Mouse (Mus musculus): Measurements from ENCODE around the gene Mttp.

Mttp gene

GRCm38 (mm10) chr3:138134528-138134927, 10.2 kb downstream of the Mttp start:
- DNase-seq (ENCODE audit: low spot score in 2 of 2), result no peak

GRCm38 (mm10) chr3:138133916-138134315, 10.9 kb downstream of the Mttp start:
- no peak for DNase-seq (ENCODE audit: low spot score in 2 of 2)

GRCm38 (mm10) chr3:138133463-138133862, 11.3 kb downstream of the Mttp start:
- no peak for DNase-seq (ENCODE audit: low spot score in 2 of 2)

DNA sequence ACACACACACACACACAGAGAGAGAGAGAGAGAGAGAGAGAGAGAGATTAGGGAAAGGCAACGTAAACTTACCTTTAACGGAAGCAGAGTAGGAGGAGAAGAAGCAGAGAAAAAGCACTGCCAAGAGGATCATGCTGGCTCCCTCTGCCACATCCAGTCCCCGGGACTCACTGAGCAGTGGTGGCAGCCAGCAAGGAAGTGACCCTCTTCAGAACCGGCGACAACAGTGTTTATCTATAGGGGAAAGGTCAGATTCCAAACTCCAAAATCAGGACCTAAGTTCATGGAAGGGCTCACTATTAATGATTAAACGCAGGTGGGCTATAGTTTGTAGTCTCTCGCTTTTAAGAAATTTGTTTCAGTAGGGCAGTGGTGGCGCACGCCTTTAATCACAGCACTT, 13.6 kb downstream of the Mttp start:
- DNase-seq (ENCODE audit: low spot score in 2 of 2), result no peak

DNA sequence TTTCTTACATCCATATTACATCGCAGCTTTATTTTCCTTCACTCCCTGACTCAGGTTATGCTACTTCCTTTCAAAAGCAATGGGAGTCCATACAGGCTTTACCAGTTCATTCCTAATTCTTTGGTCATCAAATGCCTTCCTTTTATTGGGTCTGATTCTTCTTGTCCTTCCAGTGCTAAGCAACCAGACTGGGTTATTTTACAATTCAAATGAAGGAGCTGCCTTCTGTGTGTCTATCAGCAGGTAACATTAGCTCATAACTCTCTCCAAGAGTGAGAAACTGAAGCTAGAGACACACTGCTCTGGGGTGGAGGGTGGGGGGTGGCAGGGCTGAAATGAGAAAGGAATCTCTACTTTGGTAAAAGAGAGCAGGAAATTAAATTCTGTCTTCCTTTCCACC, 14.1 kb downstream of the Mttp start:
- DNase-seq (ENCODE audit: low spot score in 2 of 2), result no peak

GRCm38 (mm10) chr3:138129110-138129509, 15.7 kb downstream of the Mttp start:
- no peak for DNase-seq (ENCODE audit: low spot score in 2 of 2)

DNA sequence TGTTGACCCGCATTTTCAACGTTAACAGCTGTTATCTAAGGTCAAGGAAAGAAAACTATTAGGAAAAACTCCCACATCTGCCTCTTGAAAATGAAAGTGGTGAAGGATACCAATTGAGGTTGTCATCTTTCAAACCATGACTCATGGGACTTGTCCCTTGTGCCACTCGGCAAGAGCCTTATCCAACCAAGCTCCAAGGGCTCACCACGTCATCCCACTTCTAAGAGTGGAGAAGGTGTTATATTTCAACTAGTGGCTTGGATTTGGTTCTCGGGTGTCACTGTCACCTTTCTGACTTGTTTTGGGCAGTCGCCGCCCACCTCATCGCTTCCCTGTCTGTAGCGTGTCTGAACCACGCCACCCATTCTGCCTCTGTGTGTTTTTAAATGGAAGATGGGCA, 20.9 kb downstream of the Mttp start:
- no peak for DNase-seq (ENCODE audit: low spot score in 2 of 2)

DNA sequence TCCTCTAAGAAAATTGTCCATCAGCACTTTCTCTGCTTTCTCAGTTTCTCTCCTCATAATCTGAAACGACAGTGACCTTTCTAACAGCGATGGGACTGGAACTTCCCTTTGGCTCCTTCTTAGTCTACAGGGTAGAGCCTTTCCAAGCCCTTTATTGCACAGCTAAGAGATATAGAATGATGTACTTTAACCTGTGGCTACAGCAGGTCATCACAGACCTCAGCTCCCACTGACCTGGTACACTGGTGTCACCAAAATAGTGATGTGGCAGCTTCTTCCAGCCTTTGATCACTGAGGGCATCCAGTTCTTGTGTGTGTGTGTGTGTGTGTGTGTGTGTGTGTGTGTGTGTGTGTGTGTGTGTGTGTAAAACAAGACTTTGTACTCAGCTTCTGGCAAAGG, 23.3 kb downstream of the Mttp start:
- DNase-seq (ENCODE audit: low spot score in 2 of 2), result no peak

DNA sequence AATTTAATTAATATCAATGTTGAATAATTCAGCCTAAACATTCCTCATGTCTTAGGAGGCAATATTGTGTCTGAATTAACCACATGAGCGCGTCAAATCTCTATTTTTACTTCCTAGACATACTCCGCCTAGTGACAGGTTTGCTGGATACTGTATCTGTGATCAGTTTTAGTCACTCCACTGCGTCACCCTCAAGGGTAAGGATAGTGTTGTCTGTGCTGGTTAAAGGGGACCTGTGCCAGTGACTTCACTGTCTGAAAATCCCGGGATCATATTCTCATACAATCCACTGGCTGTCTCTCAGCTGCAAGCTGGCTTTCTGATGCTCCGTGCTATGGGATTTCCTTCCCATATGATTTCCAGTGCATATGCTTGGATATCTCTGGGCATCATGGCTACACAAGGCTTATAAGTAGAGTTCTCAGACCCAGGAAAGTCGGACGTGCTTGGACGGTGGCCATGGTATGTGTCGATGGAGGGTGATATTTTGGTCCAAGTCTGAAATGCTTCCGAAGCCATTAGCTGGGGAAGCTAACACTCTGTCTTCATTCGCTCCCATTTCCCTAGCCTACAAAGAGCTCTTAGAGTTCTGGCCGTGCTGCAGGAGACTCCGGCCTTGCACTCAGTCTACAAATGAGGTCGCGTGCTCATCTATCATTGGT, 25.2 kb downstream of the Mttp start:
- no peak for DNase-seq (ENCODE audit: low spot score in 2 of 2)

DNA sequence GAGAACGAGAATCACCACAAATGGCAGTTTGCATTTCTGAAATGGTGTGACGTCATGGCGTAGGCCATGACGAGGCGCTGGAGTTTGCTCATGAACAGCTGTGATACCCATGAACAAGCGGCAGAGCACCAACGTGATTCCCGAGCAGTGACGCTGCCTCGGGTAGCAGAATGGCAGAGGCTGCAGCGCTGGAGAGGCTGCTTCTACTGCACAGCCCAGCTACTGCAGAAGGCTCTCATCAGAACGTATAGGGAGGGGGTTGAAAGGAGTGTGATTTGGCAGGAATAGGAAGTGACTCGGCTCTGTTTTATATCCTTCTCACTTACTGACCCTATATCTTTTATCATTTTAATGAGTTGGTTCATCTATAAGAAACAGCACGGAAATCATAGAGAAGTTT, 25.9 kb downstream of the Mttp start:
- DNase-seq (ENCODE audit: low spot score in 2 of 2), result no peak

GRCm38 (mm10) chr3:138118392-138118791, 26.4 kb downstream of the Mttp start:
- DNase-seq (ENCODE audit: low spot score in 2 of 2), result no peak

GRCm38 (mm10) chr3:138116871-138117270, 27.9 kb downstream of the Mttp start:
- no peak for DNase-seq (ENCODE audit: low spot score in 2 of 2)

GRCm38 (mm10) chr3:138114106-138114505, 30.7 kb downstream of the Mttp start:
- no peak for DNase-seq (ENCODE audit: low spot score in 2 of 2)

DNA sequence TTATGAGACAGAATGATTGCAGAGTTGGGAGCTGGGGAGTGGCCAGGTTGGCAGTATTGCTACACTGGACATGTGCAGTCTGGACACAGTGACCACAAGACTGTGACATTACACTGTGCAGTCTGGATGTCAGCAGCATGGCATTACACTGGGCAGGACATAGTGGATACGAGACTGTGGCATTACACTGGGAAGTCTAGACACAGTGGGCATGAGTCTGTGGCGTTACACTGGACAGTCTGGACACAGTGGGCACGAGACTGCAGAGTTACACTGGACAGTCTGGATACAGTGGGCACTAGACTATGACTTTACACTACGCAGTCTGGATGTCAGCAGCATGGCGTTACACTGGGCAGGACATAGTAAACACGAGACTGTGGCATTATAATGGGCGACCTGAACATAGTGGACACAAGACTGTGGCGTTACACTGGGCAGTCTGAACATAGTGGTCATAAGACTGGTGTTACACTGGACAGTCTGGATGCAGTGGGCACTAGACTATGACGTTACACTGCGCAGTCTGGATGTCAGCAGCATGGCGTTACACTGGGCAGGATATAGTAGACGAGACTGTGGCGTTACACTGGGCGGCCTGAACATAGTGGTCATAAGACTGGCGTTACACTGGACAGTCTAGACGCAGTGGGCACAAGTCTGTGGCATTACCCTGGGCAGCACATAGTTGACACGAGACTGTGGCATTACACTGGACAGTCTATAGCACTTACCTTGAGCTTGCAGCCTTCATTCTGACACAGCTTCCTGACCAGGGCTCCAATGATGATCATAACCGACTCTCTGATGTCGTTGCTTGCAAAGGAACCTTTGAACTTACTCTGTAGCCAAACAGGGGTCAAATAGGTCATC, 33.6 kb downstream of the Mttp start:
- no peak for DNase-seq (ENCODE audit: low spot score in 2 of 2)

DNA sequence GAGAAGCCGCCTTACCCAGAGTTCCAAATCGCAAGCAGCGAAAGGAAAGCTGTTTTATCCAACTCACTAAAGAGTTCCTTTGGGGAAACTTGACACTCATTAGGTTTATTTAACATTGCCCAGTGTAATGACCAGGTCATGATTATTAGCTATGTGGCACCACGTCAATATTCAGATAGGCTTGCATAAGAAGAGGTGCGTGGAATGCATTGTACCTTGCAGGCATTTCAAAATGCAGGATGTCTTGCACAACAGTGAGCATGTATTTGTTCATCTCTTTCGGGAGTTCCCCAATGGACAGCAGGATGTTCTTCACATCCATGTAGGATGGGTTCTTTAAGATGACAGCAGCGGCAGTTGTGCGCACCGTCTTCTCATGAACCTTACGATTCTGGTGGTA, 37.9 kb downstream of the Mttp start:
- DNase-seq (ENCODE audit: low spot score in 2 of 2), result no peak

- no peak for DNase-seq (ENCODE audit: low spot score in 2 of 2)
Measured at GRCm38 (mm10) chr3:138105056-138105455, 39.7 kb downstream of the Mttp start.

- DNase-seq (ENCODE audit: low spot score in 2 of 2), result no peak
Measured at GRCm38 (mm10) chr3:138103690-138104089, 41.1 kb downstream of the Mttp start.

DNA sequence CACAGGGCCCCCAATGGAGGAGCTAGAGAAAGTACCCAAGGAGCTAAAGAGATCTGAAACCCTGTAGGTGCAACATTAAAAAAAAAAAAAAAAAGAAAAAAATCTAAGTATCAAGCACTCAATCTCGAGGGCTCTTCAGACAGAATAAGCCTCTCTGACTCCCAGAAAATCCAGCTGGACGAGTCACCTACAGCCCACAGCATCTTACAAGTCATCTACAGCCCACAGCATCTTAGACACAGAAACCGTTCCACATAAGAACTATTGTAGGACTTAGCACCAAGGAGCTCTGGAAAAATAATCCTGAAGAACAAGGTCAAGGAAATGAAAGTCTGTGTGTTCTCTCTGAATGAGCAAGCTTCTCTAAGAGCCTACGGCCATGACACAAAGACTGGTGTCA, 42.8 kb downstream of the Mttp start:
- no peak for DNase-seq (ENCODE audit: low spot score in 2 of 2)

DNA sequence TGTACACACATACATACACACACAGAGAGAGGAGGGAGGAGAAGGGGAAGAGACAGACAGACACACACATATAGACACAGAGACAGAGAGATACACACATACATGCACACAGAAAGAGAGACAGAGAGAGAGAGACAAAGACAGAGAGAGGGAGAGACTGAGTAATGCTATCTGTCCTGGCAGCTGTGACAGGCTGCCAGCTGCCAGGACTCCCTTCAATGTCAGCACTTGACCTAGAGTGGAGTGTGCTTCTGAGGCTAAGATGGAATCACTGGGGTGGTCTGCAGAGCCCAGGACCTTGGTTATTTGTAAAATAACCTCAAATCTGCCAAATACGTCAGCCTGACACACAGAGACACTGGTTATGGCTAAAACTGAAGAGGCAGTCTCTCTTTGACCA, 47.0 kb downstream of the Mttp start:
- no peak for DNase-seq (ENCODE audit: low spot score in 2 of 2)

DNA sequence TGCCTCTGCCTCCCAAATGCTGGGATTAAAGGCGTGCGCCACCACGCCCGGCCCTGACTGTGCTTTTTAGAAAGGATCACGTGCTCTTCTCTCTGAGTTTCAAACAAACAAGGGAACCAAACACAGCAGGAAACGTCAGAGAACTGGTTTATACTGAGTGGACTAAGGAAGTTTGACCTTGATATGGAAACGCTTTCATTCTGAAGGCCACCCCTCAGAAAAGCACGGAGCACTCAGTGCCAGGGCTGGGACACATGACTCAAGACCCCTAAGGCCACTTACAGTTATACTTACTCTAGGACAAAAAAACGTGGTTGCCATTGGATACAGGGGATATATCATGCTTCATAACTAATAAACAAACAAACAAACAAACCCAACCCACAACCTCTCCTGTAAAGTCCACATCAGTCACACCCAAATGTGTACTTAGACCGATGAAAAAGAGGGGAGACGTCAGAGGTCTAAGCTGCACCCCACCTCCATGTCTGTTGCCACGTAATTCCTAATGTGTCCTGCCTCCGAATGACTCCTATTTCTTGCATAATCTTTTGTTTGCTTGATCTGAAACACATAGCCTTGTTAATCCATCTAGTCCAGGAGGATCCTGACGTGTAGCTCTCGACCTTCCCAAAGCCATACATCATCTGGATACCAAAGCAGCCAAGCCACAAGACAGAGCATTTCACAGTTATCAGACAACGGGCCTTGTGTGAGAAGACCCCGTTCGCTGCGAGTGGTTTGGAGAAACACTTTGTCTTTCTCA, 48.3 kb downstream of the Mttp start:
- no peak for DNase-seq (ENCODE audit: low spot score in 2 of 2)

DNA sequence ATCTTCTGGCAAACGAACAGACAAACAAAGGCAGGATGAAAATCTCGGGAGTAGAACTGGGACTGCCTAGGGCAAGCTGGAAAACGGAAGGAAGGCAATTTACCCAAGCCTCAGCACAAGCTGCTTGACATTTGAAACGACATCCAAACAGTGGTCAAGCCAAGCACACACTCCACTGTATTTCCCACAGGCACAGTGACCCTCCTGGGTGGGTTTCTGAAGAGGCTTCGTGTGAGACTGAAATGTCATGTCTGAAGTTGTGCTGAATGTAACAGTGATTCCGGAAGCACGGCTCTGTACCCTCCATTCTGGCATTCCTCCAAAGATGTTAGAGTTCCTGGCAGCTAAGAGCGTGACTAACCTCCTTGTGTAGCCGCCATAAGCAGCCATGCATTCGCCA, 49.0 kb downstream of the Mttp start:
- DNase-seq (ENCODE audit: low spot score in 2 of 2), result no peak

- no peak for DNase-seq (ENCODE audit: low spot score in 2 of 2)
Measured at GRCm38 (mm10) chr3:138095301-138095700, 49.5 kb downstream of the Mttp start.

DNA sequence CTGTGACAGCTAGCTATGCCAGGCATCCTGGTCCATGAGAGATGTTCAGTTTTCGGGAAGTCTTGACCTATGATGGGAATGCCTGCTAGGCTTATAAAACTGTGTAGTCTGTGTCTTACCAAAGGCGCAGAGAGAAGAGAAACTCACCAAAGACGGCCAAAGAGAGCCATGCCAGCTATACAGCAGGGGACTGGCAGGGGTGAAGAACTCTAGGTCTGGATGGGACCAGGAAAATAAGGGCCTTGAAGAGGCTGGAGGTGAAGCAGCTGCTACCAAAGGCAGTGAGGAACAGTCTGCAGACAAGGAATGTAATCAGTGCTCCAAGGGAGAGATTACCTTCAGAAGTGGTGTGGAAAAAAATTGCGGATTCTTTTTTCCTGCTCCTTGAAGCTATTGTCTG, 60.9 kb downstream of the Mttp start:
- no peak for DNase-seq (ENCODE audit: low spot score in 2 of 2)

Data from spleen, postnatal 4 days (tissue).